Mouse (Mus musculus): ENCODE results near the gene Tbx2.

Gene Tbx2

GRCm38 (mm10) chr11:85886429-85886785 lies 54.1 kb downstream of the Tbx2 start:
- no peak for DNase-seq (ENCODE audit: extremely low read depth, low read depth)

DNA sequence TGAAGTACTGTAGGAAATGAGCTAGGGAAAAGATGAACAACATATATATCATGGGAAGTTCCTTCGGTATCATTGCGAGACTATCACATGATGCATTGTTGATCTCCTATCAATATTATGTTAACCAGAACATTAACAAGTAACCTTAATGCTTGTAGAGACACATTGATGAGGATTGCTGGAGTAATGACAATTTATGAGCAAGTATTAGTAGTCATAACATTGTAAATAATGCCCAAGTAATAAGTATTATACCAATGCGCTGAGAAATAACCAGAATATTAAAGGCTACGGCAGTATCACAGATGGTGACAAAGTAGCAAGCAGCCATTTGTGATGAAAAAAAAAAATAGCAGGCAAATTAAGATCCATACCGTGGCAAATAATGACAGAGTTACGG lies 54.9 kb downstream of the Tbx2 start:
- DNase-seq (ENCODE audit: extremely low read depth, low read depth) = no peak

DNA sequence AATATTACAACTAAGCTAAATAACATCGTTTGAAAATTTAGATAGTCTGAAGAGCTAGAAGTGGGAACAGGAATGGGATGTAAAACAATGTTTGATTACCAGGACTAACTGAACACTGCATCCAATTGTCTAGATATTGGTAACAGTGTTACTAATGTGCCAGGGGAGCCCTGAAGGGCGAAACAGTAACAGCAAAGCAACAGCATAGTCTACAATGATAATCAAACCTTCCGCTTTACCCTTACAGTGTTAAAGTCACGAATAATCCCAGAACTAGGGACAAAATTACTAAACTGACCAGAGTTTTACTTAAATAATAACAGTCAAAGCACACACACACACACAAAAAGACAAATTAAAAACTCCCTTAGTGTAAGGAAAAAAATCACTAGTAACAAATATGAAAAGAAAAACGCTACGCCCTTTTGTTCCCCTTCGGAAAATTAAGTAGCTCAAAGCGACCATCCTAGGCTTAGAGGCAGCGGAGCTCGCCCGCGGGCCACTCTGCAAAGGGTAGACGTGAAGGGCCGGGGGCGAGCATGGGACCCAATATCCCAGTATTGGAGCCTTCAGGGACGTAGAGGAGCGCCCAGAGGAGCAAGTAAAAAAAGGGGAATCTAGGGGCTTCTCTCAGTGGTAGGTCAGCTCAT lies 55.6 kb downstream of the Tbx2 start:
- DNase-seq (ENCODE audit: extremely low read depth, low read depth) = no peak

- DNase-seq (ENCODE audit: extremely low read depth, low read depth) = no peak
These were observed 56.2 kb downstream of the Tbx2 start for GRCm38 (mm10) chr11:85888451-85888961.

DNA sequence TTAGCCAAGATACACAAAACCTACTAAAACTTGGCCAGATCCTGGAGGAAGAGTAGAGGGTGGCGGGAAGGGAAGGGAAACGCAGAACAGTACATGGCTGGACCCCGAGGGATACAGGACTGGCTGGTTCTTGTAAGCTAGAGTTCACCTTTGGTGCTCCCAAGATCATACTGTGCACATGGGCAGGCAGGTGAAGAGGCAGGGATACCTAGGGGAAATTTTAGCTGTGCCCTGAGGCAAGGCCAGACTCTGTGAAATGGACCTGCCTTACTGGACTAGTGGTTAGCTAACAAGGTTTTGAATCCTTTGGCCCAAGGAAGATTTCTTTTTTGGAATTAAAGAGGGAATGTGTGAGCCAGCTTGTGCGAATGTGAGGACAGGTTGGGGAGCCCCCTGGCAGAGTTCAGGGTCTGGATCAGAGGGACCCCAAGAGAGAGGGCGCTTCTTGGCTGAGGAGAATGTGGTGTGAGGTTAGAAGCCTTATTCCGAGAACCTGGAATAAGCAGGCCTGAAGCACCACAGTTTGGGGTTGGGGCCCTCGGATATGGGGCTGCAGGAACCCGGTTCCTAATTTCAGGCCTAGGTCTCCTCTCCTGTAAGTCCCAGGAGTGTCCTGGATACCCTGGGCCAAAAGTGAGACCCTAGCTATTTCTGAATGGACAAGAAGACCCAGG lies 56.8 kb downstream of the Tbx2 start:
- no peak for DNase-seq (ENCODE audit: extremely low read depth, low read depth)

DNA sequence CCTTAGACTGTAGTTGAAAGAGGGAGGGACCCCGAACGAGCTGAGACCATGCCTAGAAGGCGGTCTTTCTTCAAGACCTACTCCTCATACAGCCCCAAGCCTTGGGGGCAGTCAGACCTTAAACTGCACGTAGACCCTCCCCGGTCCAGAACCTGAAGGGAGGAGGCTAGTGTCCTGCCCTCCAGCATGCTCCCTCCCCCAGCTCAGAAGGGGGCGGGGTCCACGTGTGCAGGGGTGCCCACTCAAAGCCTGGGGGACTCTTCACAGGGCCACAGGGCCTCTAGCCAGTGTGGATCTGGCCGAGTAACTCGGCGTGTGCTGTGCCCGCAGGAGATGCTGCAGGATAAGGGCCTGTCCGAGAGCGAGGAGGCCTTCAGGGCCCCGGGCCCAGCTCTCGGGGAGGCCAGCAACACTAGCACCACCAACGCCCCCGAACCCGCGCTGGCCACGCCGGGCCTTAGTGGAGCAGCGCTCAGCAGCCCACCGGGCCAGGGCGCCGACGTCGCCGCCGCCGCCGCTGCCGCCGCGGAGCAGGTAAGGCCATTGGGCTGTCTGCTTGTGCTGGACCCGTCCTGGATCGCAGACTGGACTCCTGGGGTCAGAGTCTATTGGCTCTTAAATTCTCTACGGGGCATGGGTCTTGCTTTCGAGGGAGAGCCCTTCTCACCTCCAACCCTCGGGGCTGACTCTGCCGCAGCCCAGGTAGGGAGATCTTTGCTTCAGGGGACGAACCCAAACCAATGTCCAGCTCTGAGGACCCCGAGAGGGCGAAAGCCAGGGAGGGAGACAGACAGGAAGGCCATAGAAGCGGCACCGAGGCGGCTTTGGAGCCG lies 57.6 kb downstream of the Tbx2 start:
- DNase-seq (ENCODE audit: extremely low read depth, low read depth) = no peak

DNA sequence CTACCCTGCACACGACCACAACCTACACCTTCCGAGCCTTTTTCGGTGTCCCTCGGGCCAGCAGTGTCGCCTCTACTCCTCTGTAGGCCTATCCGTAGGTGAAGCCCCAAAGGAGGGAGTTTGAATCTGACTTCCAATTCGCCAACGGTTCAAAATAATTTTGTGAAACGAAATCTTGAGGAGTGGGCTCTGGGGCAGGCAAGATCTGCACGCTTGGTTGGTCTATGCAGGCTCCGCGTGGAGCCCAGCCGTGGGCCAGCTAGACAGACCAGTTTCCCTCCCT lies 58.2 kb downstream of the Tbx2 start:
- no peak for DNase-seq (ENCODE audit: extremely low read depth, low read depth)

- no peak for DNase-seq (ENCODE audit: extremely low read depth, low read depth)
These were observed 58.8 kb downstream of the Tbx2 start for GRCm38 (mm10) chr11:85891010-85891691.

Measured in MEL-GATA-1-ER (cell line).